Mouse (Mus musculus): ENCODE results near the gene Zc3h15.
"Not testable (repeated sequence)": the region's sequence is repeated elsewhere in the genome, so short reads cannot be mapped to it uniquely, and the experiment has no call there.

The Zc3h15 gene

GRCm38 (mm10) chr2:83644276-83645252 lies at the start of gene Zc3h15:
TSS of gene Zc3h15 (plus strand) at chr2:83644435.
- peak; percentile 84 to 93 for DNase-seq (ENCODE audit: low spot score in 2 of 2)

- no peak for DNase-seq (ENCODE audit: low spot score in 2 of 2)
These were observed 23.5 kb upstream of the Zc3h15 start for GRCm38 (mm10) chr2:83620558-83621367.

- no peak for DNase-seq (ENCODE audit: low spot score in 2 of 2)
These were observed 22.7 kb upstream of the Zc3h15 start for GRCm38 (mm10) chr2:83621511-83621910.

GRCm38 (mm10) chr2:83622792-83623191 lies 21.4 kb upstream of the Zc3h15 start:
- no peak for DNase-seq (ENCODE audit: low spot score in 2 of 2)

GRCm38 (mm10) chr2:83624045-83624444 lies 20.2 kb upstream of the Zc3h15 start:
- no peak for DNase-seq (ENCODE audit: low spot score in 2 of 2)

- peak; percentile 56 to 73 for DNase-seq (ENCODE audit: low spot score in 2 of 2)
These were observed 18.8 kb upstream of the Zc3h15 start for GRCm38 (mm10) chr2:83625226-83626108.

- DNase-seq (ENCODE audit: low spot score in 2 of 2) = no peak
These were observed 17.4 kb upstream of the Zc3h15 start for GRCm38 (mm10) chr2:83626881-83627280.

GRCm38 (mm10) chr2:83627495-83627894 lies 16.7 kb upstream of the Zc3h15 start:
- DNase-seq (ENCODE audit: low spot score in 2 of 2) = no peak

GRCm38 (mm10) chr2:83627932-83628331 lies 16.3 kb upstream of the Zc3h15 start:
- DNase-seq (ENCODE audit: low spot score in 2 of 2) = no peak

- DNase-seq (ENCODE audit: low spot score in 2 of 2) = no peak
These were observed 2.2 kb upstream of the Zc3h15 start for GRCm38 (mm10) chr2:83641993-83642392.

- no peak for DNase-seq (ENCODE audit: low spot score in 2 of 2)
These were observed 4.7 kb downstream of the Zc3h15 start for GRCm38 (mm10) chr2:83648916-83649315.

GRCm38 (mm10) chr2:83652606-83653005 lies 8.4 kb downstream of the Zc3h15 start:
- DNase-seq (ENCODE audit: low spot score in 2 of 2) = no peak

GRCm38 (mm10) chr2:83659279-83659678 lies 15.0 kb downstream of the Zc3h15 start:
- no peak for DNase-seq (ENCODE audit: low spot score in 2 of 2)

- DNase-seq (ENCODE audit: low spot score in 2 of 2) = no peak
These were observed 15.9 kb downstream of the Zc3h15 start for GRCm38 (mm10) chr2:83660114-83660513.

GRCm38 (mm10) chr2:83661351-83661750 lies 17.1 kb downstream of the Zc3h15 start:
- DNase-seq (ENCODE audit: low spot score in 2 of 2) = no peak

GRCm38 (mm10) chr2:83665051-83665450 lies 20.8 kb downstream of the Zc3h15 start:
- DNase-seq (ENCODE audit: low spot score in 2 of 2) = not testable (repeated sequence)

- DNase-seq (ENCODE audit: low spot score in 2 of 2) = no peak
These were observed 23.2 kb downstream of the Zc3h15 start for GRCm38 (mm10) chr2:83667430-83667829.

GRCm38 (mm10) chr2:83668052-83668451 lies 23.8 kb downstream of the Zc3h15 start:
- DNase-seq (ENCODE audit: low spot score in 2 of 2) = no peak

- DNase-seq (ENCODE audit: low spot score in 2 of 2) = no peak
These were observed 25.8 kb downstream of the Zc3h15 start for GRCm38 (mm10) chr2:83669988-83670387.

- no peak for DNase-seq (ENCODE audit: low spot score in 2 of 2)
These were observed 27.6 kb downstream of the Zc3h15 start for GRCm38 (mm10) chr2:83671843-83672242.

GRCm38 (mm10) chr2:83673067-83673466 lies 28.8 kb downstream of the Zc3h15 start:
- no peak for DNase-seq (ENCODE audit: low spot score in 2 of 2)
